Mouse (Mus musculus): ENCODE data around the gene Cend1.
"Not testable (repeated sequence)": the region's sequence is repeated elsewhere in the genome, so short reads cannot be mapped to it uniquely, and the experiment has no call there.

The Cend1 gene

GRCm38 (mm10) chr7:141465388-141466044 lies 36.2 kb upstream of the Cend1 start:
- in situ Hi-C loops (cut with MboI): no loop called here

GRCm38 (mm10) chr7:141464603-141465201 lies 35.4 kb upstream of the Cend1 start:
- in situ Hi-C loops (cut with MboI): no loop called here

- in situ Hi-C loops (cut with MboI): no loop called here
Measured at GRCm38 (mm10) chr7:141463824-141464602, 34.7 kb upstream of the Cend1 start.

GRCm38 (mm10) chr7:141462333-141462821 lies 33.1 kb upstream of the Cend1 start:
- in situ Hi-C loops (cut with MboI): no loop called here

GRCm38 (mm10) chr7:141461521-141462332 lies 32.4 kb upstream of the Cend1 start:
- in situ Hi-C loops (cut with MboI): no loop called here

- in situ Hi-C loops (cut with MboI): no loop called here
Measured at GRCm38 (mm10) chr7:141460391-141461113, 31.3 kb upstream of the Cend1 start, which contains the start of gene Cracr2b. Cracr2b (plus strand) TSS chr7:141461094.

GRCm38 (mm10) chr7:141460001-141460390 lies 30.7 kb upstream of the Cend1 start:
- in situ Hi-C loops (cut with MboI): no loop called here

- in situ Hi-C loops (cut with MboI): no loop called here
Measured at GRCm38 (mm10) chr7:141459301-141459711, 30.0 kb upstream of the Cend1 start.

- in situ Hi-C loops (cut with MboI): no loop called here
Measured at GRCm38 (mm10) chr7:141458661-141459060, 29.4 kb upstream of the Cend1 start.

GRCm38 (mm10) chr7:141457986-141458660 lies 28.8 kb upstream of the Cend1 start:
- in situ Hi-C loops (cut with MboI): no loop called here

- in situ Hi-C loops (cut with MboI): no loop called here
Measured at GRCm38 (mm10) chr7:141457236-141457635, 27.9 kb upstream of the Cend1 start.

GRCm38 (mm10) chr7:141456739-141457138 lies 27.4 kb upstream of the Cend1 start:
- in situ Hi-C loops (cut with MboI): no loop called here

- in situ Hi-C loops (cut with MboI): no loop called here
Measured at GRCm38 (mm10) chr7:141455610-141456314, 26.5 kb upstream of the Cend1 start.

- in situ Hi-C loops (cut with MboI): no loop called here
Measured at GRCm38 (mm10) chr7:141454967-141455551, 25.8 kb upstream of the Cend1 start, which contains the start of gene Pnpla2. Pnpla2 (plus strand) TSS chr7:141455198.

GRCm38 (mm10) chr7:141453636-141454035 lies 24.3 kb upstream of the Cend1 start:
- in situ Hi-C loops (cut with MboI): no loop called here

- in situ Hi-C loops (cut with MboI): no loop called here
Measured at GRCm38 (mm10) chr7:141451928-141452327, 22.6 kb upstream of the Cend1 start.

- in situ Hi-C loops (cut with MboI): no loop called here
Measured at GRCm38 (mm10) chr7:141447110-141447991, 18.1 kb upstream of the Cend1 start, which contains the start of gene Rplp2. Rplp2 (plus strand) TSS chr7:141447370.

- in situ Hi-C loops (cut with MboI): not testable (repeated sequence)
Measured at GRCm38 (mm10) chr7:141446374-141446773, 17.1 kb upstream of the Cend1 start.
